Mouse (Mus musculus) liver, embryonic 14.5 days (tissue): ENCODE measurements at regions not wholly inside any gene's neighbourhood (a gene's known extent, or its start where the extent isn't known, plus 50 kb on each side); places are given as distances from the start of the nearest gene placed in this dataset.

Experiments used
- CTCF ChIP-seq: IDR thresholded peaks from 2 replicates; pipeline ENCODE4 v1.5.1; 2016; ENCODE audit warnings: antibody characterized with exemption, low read depth, control low read depth
- EP300 ChIP-seq: IDR thresholded peaks from 2 replicates; pipeline ENCODE4 v1.6.1; 2016; ENCODE audit warnings: antibody characterized with exemption, low read depth

DNA sequence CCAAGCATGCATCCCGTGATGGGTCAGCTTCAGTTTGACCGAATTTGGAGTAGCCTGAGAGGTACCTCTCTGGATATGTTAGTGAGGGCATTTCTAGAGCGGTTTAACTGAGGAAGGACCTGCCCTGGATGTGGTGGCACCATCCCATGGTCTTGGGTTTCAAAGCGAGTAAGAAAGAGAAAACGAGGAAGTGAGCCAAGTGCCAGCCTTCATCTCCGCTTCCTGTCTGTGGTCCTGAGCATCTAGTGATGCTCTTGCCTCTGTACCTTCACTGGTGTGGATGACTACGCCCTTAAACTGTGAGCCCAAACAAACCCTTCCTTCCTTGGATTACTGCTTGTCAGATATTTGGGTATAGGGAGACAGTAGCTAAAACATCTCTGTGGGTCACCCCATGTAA lies 72.3 kb upstream of the Plxnc1 start:
- TF ChIP-seq EP300: no peak
- no peak for TF ChIP-seq CTCF
